In the genomic region with DNA sequence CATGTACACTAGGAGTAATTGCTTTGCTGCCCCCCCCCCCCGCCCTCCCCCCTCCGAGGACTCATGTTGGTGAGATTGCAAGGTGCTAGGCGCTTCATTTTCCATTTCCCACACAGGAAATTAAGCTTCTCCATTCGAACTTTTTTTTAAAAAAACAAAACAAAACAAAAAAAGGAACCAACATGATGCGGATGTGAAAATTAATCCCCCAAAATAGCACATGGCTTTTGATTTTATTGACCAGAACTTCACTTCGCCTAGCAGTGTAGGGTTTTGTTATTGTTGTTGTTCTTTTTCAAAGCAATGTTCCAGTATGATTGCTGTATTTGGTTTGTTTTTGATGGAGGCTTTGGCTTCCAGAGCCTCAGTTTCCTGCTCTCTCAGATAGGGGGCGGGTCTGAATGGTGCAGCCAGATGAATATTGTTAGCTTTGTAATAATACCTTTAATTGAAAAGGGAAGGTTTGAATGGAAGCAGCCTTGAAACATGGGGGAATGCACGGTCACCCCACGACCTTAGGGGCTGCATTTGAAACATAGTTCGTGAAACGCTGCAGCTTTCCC, we compare ENCODE assay signal across 8 mouse cellular contexts. TPM values are rescaled to one million over a fixed set of nuclear protein-coding genes. Genes with fewer than 3 reads are reported as not detected.
DNase-seq lines count a peak whose midpoint lies in the region; ATAC-seq and TF ChIP-seq lines count a peak whose summit lies in the region.

No protein-coding gene starts in this region.

- peaks cover 29% of the 10 kb centered on the region for H3K4me1 ChIP-seq in heart, postnatal 0 days (ENCODE audit: control insufficient read depth, insufficient read depth)
- no peaks in the 10 kb centered on the region for H3K4me1 ChIP-seq in bone marrow, adult 2 months (ENCODE audit: control insufficient read depth, insufficient read depth, low read length)
- H3K4me1 ChIP-seq in hindbrain, embryonic 16.5 days (ENCODE audit: control insufficient read depth, insufficient read depth, low read depth, low read length): peaks cover 26% of the 10 kb centered on the region
- peaks cover 35% of the 10 kb centered on the region for H3K4me1 ChIP-seq in midbrain, embryonic 16.5 days (ENCODE audit: control insufficient read depth, insufficient read depth, low read length)

- DNase-seq in heart, postnatal 0 days (ENCODE audit: low spot score): no peak
- DNase-seq in heart, postnatal 4 days: no peak
- DNase-seq in urinary bladder, adult 18-20 months (ENCODE audit: low spot score in 2 of 2): no peak
- no peak for DNase-seq in kidney, postnatal 36 days
- DNase-seq in cerebellum, postnatal 4 days (ENCODE audit: low spot score in 2 of 2): no peak

- TF ChIP-seq EP300 in heart, postnatal 0 days (IDR thresholded peaks at IDR 0.05; ENCODE audit: low read depth): no peak

- H3K27me3 ChIP-seq in heart, postnatal 0 days (ENCODE audit: control insufficient read depth, insufficient read depth, low read length): no peaks in the 10 kb centered on the region
- H3K27me3 ChIP-seq in hindbrain, embryonic 16.5 days (replicated peaks; ENCODE audit: control insufficient read depth, insufficient read depth, low read length): no peaks in the 10 kb centered on the region
- no peaks in the 10 kb centered on the region for H3K27me3 ChIP-seq in midbrain, embryonic 16.5 days (ENCODE audit: control insufficient read depth, insufficient read depth, low read depth, low read length)

- H3K4me2 ChIP-seq in heart, postnatal 0 days (ENCODE audit: low read depth, low read length): peak overlapping the region; percentile 98
- peak overlapping the region; percentile 77 for H3K4me2 ChIP-seq in hindbrain, embryonic 16.5 days (ENCODE audit: low read length)
- H3K4me2 ChIP-seq in midbrain, embryonic 16.5 days (ENCODE audit: low read length): peak overlapping the region; percentile 92

- no peak for TF ChIP-seq POLR2A in bone marrow, adult 2 months (IDR thresholded peaks at IDR 0.05; ENCODE audit: borderline replicate concordance, control insufficient read depth, low read depth, low read length)

- H3K36me3 ChIP-seq in heart, postnatal 0 days (replicated peaks; ENCODE audit: control insufficient read depth, insufficient read depth, low read length): no peaks in the 10 kb centered on the region
- no peaks in the 10 kb centered on the region for H3K36me3 ChIP-seq in hindbrain, embryonic 16.5 days (ENCODE audit: control insufficient read depth, insufficient read depth, low read length)
- H3K36me3 ChIP-seq in midbrain, embryonic 16.5 days (ENCODE audit: control insufficient read depth, insufficient read depth, low read length): no peaks in the 10 kb centered on the region

- 26% methylated on average over 10 of the region's 11 CpGs for WGBS in heart, postnatal 0 days
- WGBS in bone marrow, adult 2 months: 2% methylated on average over 11 of the region's 11 CpGs
- WGBS in hindbrain, embryonic 16.5 days: 6% methylated on average over 11 of the region's 11 CpGs
- WGBS in midbrain, embryonic 16.5 days: 6% methylated on average over 10 of the region's 11 CpGs

- no peak for TF ChIP-seq CTCF in heart, postnatal 0 days (IDR thresholded peaks at IDR 0.05; ENCODE audit: low read depth)
- no peak for TF ChIP-seq CTCF in bone marrow, adult 2 months (IDR thresholded peaks at IDR 0.05; ENCODE audit: control insufficient read depth, insufficient read depth, low read length)

- H3K27ac ChIP-seq in heart, postnatal 0 days (ENCODE audit: low read depth): peak overlapping the region; percentile 93; the same call in 1 of the 2 replicates
- H3K27ac ChIP-seq in bone marrow, adult 2 months (ENCODE audit: control insufficient read depth, insufficient read depth, low read depth, low read length, poor library complexity): no peak overlapping the region
- H3K27ac ChIP-seq in hindbrain, embryonic 16.5 days (ENCODE audit: low read depth, low read length): peak overlapping the region; percentile 72
- H3K27ac ChIP-seq in midbrain, embryonic 16.5 days (ENCODE audit: low read length): no peak overlapping the region

- no peak for ATAC-seq in heart, postnatal 0 days (ENCODE audit: insufficient read depth, low read depth)
- no peak for ATAC-seq in hindbrain, embryonic 16.5 days
- ATAC-seq in midbrain, embryonic 16.5 days: no peak

- no peaks in the 10 kb centered on the region for H3K9me3 ChIP-seq in heart, postnatal 0 days (replicated peaks; ENCODE audit: control insufficient read depth, low read length)
- no peaks in the 10 kb centered on the region for H3K9me3 ChIP-seq in hindbrain, embryonic 16.5 days (ENCODE audit: control insufficient read depth, low read length)
- H3K9me3 ChIP-seq in midbrain, embryonic 16.5 days (replicated peaks; ENCODE audit: control insufficient read depth, low read length, poor library complexity, severe bottlenecking): no peaks in the 10 kb centered on the region

- peak overlapping the region; percentile 74 for H3K4me3 ChIP-seq in heart, postnatal 0 days (ENCODE audit: low read depth, low read length)
- peak overlapping the region; percentile 47 for H3K4me3 ChIP-seq in bone marrow, adult 2 months (replicated peaks; ENCODE audit: control insufficient read depth, low read depth, low read length)
- peak overlapping the region; percentile 74 for H3K4me3 ChIP-seq in hindbrain, embryonic 16.5 days (ENCODE audit: low read length)
- peak overlapping the region; percentile 92 for H3K4me3 ChIP-seq in midbrain, embryonic 16.5 days (ENCODE audit: low read depth, low read length)

- H3K9ac ChIP-seq in heart, postnatal 0 days (replicated peaks; ENCODE audit: low read depth, low read length): peak overlapping the region; percentile 32; the same call in 1 of the 2 replicates
- H3K9ac ChIP-seq in hindbrain, embryonic 16.5 days (ENCODE audit: low read depth, low read length): peak overlapping the region; percentile 75; the same call in 1 of the 2 replicates
- H3K9ac ChIP-seq in midbrain, embryonic 16.5 days (ENCODE audit: low read depth, low read length): peak overlapping the region; percentile 84

RNA-seq across cellular contexts. Expression of a gene that starts 1.7 kb away (rescaled TPM):
- 13.7 and 19.8 TPM in 2 replicates for total RNA-seq in heart, postnatal 0 days (2014; rRNA removed; ENCODE audit: low replicate concordance)
- polyA plus RNA-seq in heart, postnatal 0 days (2015; fragmentation: Nextera tagmentation; extraction: Ambion mirVana): 5.9 and 6.9 TPM in 2 replicates
- total RNA-seq in heart, postnatal 4 days (2021): 10 to 100 TPM; 37.5 to 38.3 TPM
- polyA plus RNA-seq in bone marrow, adult 2 months (2011; ENCODE audit: insufficient read depth, insufficient read length, low replicate concordance, missing spikeins): 20.2 and 45.9 TPM in 2 replicates
- polyA plus RNA-seq in hindbrain, embryonic 16.5 days (2015; fragmentation: Nextera tagmentation; extraction: Ambion mirVana): 11.2 and 12.1 TPM in 2 replicates
- polyA plus RNA-seq in midbrain, embryonic 16.5 days (2015; fragmentation: Nextera tagmentation; extraction: Ambion mirVana): 17.1 and 17.2 TPM in 2 replicates

RNA-seq across cellular contexts. Expression of a gene that starts 32.3 kb away (rescaled TPM):
- total RNA-seq in heart, postnatal 0 days (2014; rRNA removed; ENCODE audit: low replicate concordance): 53.8 and 66.0 TPM in 2 replicates
- 39.0 and 41.5 TPM in 2 replicates for polyA plus RNA-seq in heart, postnatal 0 days (2015; fragmentation: Nextera tagmentation; extraction: Ambion mirVana)
- 10 to 100 TPM; 64.1 to 65.0 TPM for total RNA-seq in heart, postnatal 4 days (2021)
- polyA plus RNA-seq in bone marrow, adult 2 months (2011; ENCODE audit: insufficient read depth, insufficient read length, low replicate concordance, missing spikeins): 25.1 and 33.1 TPM in 2 replicates
- polyA plus RNA-seq in hindbrain, embryonic 16.5 days (2015; fragmentation: Nextera tagmentation; extraction: Ambion mirVana): 15.2 and 18.1 TPM in 2 replicates
- 13.8 TPM in 2 replicates for polyA plus RNA-seq in midbrain, embryonic 16.5 days (2015; fragmentation: Nextera tagmentation; extraction: Ambion mirVana)

Comparison
In these comparisons a context has a peak if more than half of its experiments do, and no peak if none do; other contexts are left out.
1. H3K27ac ChIP-seq: peak in heart, postnatal 0 days (single experiment) and hindbrain, embryonic 16.5 days (single experiment); none in bone marrow, adult 2 months (single experiment) and midbrain, embryonic 16.5 days (single experiment).
2. H3K9ac ChIP-seq: peak in every context shown above with its lines; median percentile 84 in midbrain, embryonic 16.5 days; 75 in hindbrain, embryonic 16.5 days; 32 in heart, postnatal 0 days.
3. Peak in every context shown above with its lines, with median percentiles within 50 percentile points of each other: H3K4me2 ChIP-seq and H3K4me3 ChIP-seq.